Mouse (Mus musculus): ENCODE measurements around the gene Rimbp2. TPM values are rescaled to one million over a fixed set of nuclear protein-coding genes. Genes with fewer than 3 reads are reported as not detected.

Rimbp2 gene
- total and polyA plus RNA-seq, 3 experiments = not detected

- TF ChIP-seq MAZ (IDR thresholded peaks at IDR 0.05; ENCODE audit: low read depth, low read length) = no peak
- TF ChIP-seq USF1 (IDR thresholded peaks at IDR 0.05; ENCODE audit: low read depth, low read length) = no peak
- no peak for TF ChIP-seq JUND (IDR thresholded peaks at IDR 0.05; ENCODE audit: low read depth, low read length)
- no peak for TF ChIP-seq EP300 (IDR thresholded peaks at IDR 0.05; ENCODE audit: low read depth in 1 of 2, low read length in 2 of 2)
- no peak for TF ChIP-seq ZNF384 (IDR thresholded peaks at IDR 0.05; ENCODE audit: low read depth, low read length)
- no peak for TF ChIP-seq MYB (IDR thresholded peaks at IDR 0.05; ENCODE audit: low read depth, low read length)
- no peak for TF ChIP-seq ETS1 (IDR thresholded peaks at IDR 0.05; ENCODE audit: low read depth, low read length)
- TF ChIP-seq POLR2AphosphoS2 (IDR thresholded peaks at IDR 0.05; ENCODE audit: low read length) = no peak
- no peak for TF ChIP-seq KAT2A (conservative IDR thresholded peaks at IDR 0.05; ENCODE audit: low read depth, low read length)
- TF ChIP-seq POLR2A (IDR thresholded peaks at IDR 0.05; ENCODE audit: control insufficient read depth in 1 of 2, insufficient read depth in 1 of 2, low read depth in 1 of 2, low read length in 2 of 2, poor library complexity in 1 of 2) = no peak
- no peak for TF ChIP-seq TCF12 (IDR thresholded peaks at IDR 0.05; ENCODE audit: low read depth, low read length)
- no peak for TF ChIP-seq TBP (IDR thresholded peaks at IDR 0.05; ENCODE audit: low read depth, low read length)
- no peak for TF ChIP-seq ZC3H11A (IDR thresholded peaks at IDR 0.05; ENCODE audit: low read depth, low read length)
- no peak for TF ChIP-seq GABPA (IDR thresholded peaks at IDR 0.05; ENCODE audit: low read depth, low read length)
- no peak for TF ChIP-seq ZKSCAN1 (IDR thresholded peaks at IDR 0.05; ENCODE audit: low read depth, low read length)
- TF ChIP-seq USF2 (IDR thresholded peaks at IDR 0.05; ENCODE audit: borderline replicate concordance in 1 of 2, insufficient read depth in 1 of 2, low read depth in 1 of 2, low read length in 2 of 2) = no peak
- no peak for TF ChIP-seq UBTF (IDR thresholded peaks at IDR 0.05; ENCODE audit: borderline replicate concordance, insufficient read depth, low read depth, low read length)
- no peak for TF ChIP-seq SIN3A (IDR thresholded peaks at IDR 0.05; ENCODE audit: low read length)
- TF ChIP-seq ZMIZ1 (IDR thresholded peaks at IDR 0.05; ENCODE audit: low read depth, low read length) = no peak
- Histone ChIP-seq H3K4me3 (ENCODE audit: control insufficient read depth in 1 of 2, insufficient read depth in 1 of 2, low read depth in 2 of 2, low read length in 2 of 2) (no peak overlapping the region), H3K79me2 (ENCODE audit: control insufficient read depth, insufficient read depth, low read length, poor library complexity) (no peaks in the 10 kb centered on the region), H3K9ac (ENCODE audit: control insufficient read depth, low read depth, low read length, poor library complexity, severe bottlenecking) (no peak overlapping the region), H3K27ac (ENCODE audit: control insufficient read depth, low read depth, low read length) (no peak overlapping the region), H3K4me1 (ENCODE audit: control insufficient read depth in 1 of 2, insufficient read depth in 2 of 2, low read length in 2 of 2) (no peaks in the 10 kb centered on the region), H3K27me3 (ENCODE audit: control insufficient read depth in 1 of 2, insufficient read depth in 2 of 2, low read length in 2 of 2) (no peaks in the 10 kb centered on the region), H3K36me3 (ENCODE audit: control insufficient read depth in 1 of 2, insufficient read depth in 2 of 2, low read length in 2 of 2) (no peaks in the 10 kb centered on the region), H3K9me3 (replicated peaks; ENCODE audit: insufficient read depth, low read length) (no peaks in the 10 kb centered on the region)
- no peak for DNase-seq (ENCODE audit: low read depth, low spot score)
Measured at GRCm38 (mm10) chr5:128715171-128715570, 238.1 kb downstream of the Rimbp2 start.

- no peaks in the 10 kb centered on the region for H3K9me3 ChIP-seq (replicated peaks; ENCODE audit: insufficient read depth, low read length)
- no peaks in the 10 kb centered on the region for H3K36me3 ChIP-seq (ENCODE audit: control insufficient read depth in 1 of 2, insufficient read depth in 2 of 2, low read length in 2 of 2)
- TF ChIP-seq ELF1 (IDR thresholded peaks at IDR 0.05; ENCODE audit: low read depth, low read length) = no peak
- peak in 1 of 3 experiments; percentile 8; a peak in 1 of 6 replicates for TF ChIP-seq CTCF (IDR thresholded peaks at IDR 0.05 in 2 of 3, conservative IDR thresholded peaks at IDR 0.05 in 1 of 3; ENCODE audit: control insufficient read depth in 1 of 3, insufficient read depth in 1 of 3, low read depth in 2 of 3, low read length in 3 of 3, poor library complexity in 1 of 3, severe bottlenecking in 1 of 3)
- H3K79me2 ChIP-seq (ENCODE audit: control insufficient read depth, insufficient read depth, low read length, poor library complexity) = no peaks in the 10 kb centered on the region
- H3K4me3 ChIP-seq (ENCODE audit: control insufficient read depth in 1 of 2, insufficient read depth in 1 of 2, low read depth in 2 of 2, low read length in 2 of 2) = no peak overlapping the region
- no peak overlapping the region for H3K9ac ChIP-seq (ENCODE audit: control insufficient read depth, low read depth, low read length, poor library complexity, severe bottlenecking)
- no peaks in the 10 kb centered on the region for H3K4me1 ChIP-seq (ENCODE audit: control insufficient read depth in 1 of 2, insufficient read depth in 2 of 2, low read length in 2 of 2)
- H3K27ac ChIP-seq (ENCODE audit: control insufficient read depth, low read depth, low read length) = no peak overlapping the region
- no peaks in the 10 kb centered on the region for H3K27me3 ChIP-seq (ENCODE audit: control insufficient read depth in 1 of 2, insufficient read depth in 2 of 2, low read length in 2 of 2)
- DNase-seq (ENCODE audit: low read depth, low spot score) = peak; percentile 10
Measured at GRCm38 (mm10) chr5:128711847-128712246, 241.4 kb downstream of the Rimbp2 start.

Data from MEL (cell line).